ENCODE assay signal across 10 mouse cellular contexts in the genomic region with DNA sequence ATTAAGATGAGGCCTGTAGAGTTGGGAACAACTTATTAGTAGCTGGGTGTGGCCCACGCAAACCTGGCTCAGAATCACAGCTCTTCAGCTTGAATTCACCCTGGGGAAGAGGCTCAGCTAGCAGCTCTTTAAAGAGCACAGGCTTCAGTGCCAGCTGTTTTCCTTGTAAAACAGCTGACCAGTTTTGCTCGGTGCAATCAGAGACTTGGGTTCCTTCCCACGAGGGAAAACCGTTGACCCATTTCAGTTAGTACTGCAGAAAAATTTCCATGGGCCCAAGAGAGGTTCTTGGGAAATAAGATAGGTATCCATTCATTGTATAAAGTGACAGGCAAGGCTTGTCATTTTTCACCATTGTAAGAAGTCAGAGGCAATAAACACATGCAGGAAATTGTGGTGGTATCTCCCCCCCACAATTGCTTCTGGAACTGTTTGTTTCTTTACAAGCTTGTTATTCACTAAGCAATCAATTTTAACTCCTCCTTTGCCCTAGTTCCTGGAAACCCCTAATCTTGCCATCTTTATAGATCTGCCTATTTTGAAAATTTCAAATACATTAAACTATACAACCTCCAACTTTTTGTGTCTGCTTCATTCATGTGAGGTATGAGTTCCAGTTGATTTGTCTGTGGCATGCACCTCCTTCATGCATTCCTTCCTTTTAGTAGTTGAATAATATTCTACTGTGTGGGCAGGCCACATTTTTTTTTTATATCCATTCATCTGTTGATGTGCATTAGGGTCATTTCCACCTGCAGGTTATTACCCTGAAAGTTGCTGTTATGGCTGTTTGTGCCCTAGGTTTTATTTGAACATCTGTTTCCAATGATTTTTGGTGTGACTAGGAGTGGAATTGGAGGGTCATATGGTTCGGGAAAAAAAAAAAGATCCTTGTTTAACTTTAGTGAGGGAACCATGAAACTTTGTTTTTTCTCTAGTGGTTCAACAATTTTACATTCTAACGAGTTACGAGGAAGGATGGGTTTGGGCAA.
DNase-seq lines count a peak whose midpoint lies in the region; ATAC-seq and TF ChIP-seq lines count a peak whose summit lies in the region.
"Had no signal": no experiment of that assay in that cellular context is flagged by ENCODE, and none has a peak within 500 bp of the region (broad histone marks: within the 10 kb centered on the region; RNA-seq: fewer than 3 reads in every experiment).

No protein-coding gene starts in this region.

- no peak for DNase-seq in frontal cortex, postnatal 10 days (ENCODE audit: low spot score in 2 of 2)
- peak; percentile 51 for DNase-seq in CD4-positive, CD25-positive, alpha-beta regulatory T cell, adult 2 months (ENCODE audit: low read depth, low spot score)
- peak; percentile 58 for DNase-seq in gastrocnemius, postnatal 14 days
- DNase-seq in limb, embryonic 14.5 days (ENCODE audit: low spot score), result peak; percentile 68
- no peak for DNase-seq in hindbrain, embryonic 14.5 days (ENCODE audit: low spot score)
- DNase-seq in right cerebral cortex, adult 2 months (ENCODE audit: low spot score in 2 of 2), result no peak
- no peak for DNase-seq in right cerebral cortex, postnatal 36 days (ENCODE audit: low spot score in 2 of 2)

- H3K9ac ChIP-seq in limb, embryonic 14.5 days (ENCODE audit: low read depth, low read length, severe bottlenecking), result no peak overlapping the region
- H3K9ac ChIP-seq in hindbrain, embryonic 14.5 days, result no peak overlapping the region
- H3K9ac ChIP-seq: liver, embryonic 14.5 days had no signal

- no peaks in the 10 kb centered on the region for H3K27me3 ChIP-seq in limb, embryonic 14.5 days (ENCODE audit: control insufficient read depth, insufficient read depth, low read length)
- no peaks in the 10 kb centered on the region for H3K27me3 ChIP-seq in hindbrain, embryonic 14.5 days (ENCODE audit: control insufficient read depth, insufficient read depth, low read length)

- H3K27ac ChIP-seq in limb, embryonic 14.5 days (replicated peaks; ENCODE audit: low read depth, low read length), result no peak overlapping the region
- no peak overlapping the region for H3K27ac ChIP-seq in hindbrain, embryonic 14.5 days
- H3K27ac ChIP-seq: liver, embryonic 14.5 days had no signal

- H3K9me3 ChIP-seq in limb, embryonic 14.5 days (ENCODE audit: control insufficient read depth, low read length), result no peaks in the 10 kb centered on the region
- H3K9me3 ChIP-seq in hindbrain, embryonic 14.5 days (ENCODE audit: control insufficient read depth, low read length), result no peaks in the 10 kb centered on the region

- no peak overlapping the region for H3K4me2 ChIP-seq in limb, embryonic 14.5 days (replicated peaks; ENCODE audit: low read depth, low read length, severe bottlenecking)
- H3K4me2 ChIP-seq in hindbrain, embryonic 14.5 days (replicated peaks), result no peak overlapping the region

- WGBS in limb, embryonic 14.5 days, result 20% methylated on average over 7 of the region's 7 CpGs
- WGBS in hindbrain, embryonic 14.5 days, result 79% methylated on average over 7 of the region's 7 CpGs

- ATAC-seq in frontal cortex, adult (ENCODE audit: low TSS enrichment), result peak; percentile 72
- ATAC-seq in limb, embryonic 14.5 days (ENCODE audit: low FRiP score, low read depth), result no peak; the same call in 1 of the 2 replicates
- ATAC-seq in hindbrain, embryonic 14.5 days (ENCODE audit: low FRiP score), result no peak

- peaks cover 13% of the 10 kb centered on the region for H3K4me1 ChIP-seq in limb, embryonic 14.5 days (ENCODE audit: control insufficient read depth, insufficient read depth, low read length)
- 0 out of 2 replicates have a peak, but pooled peaks cover 2% of the 10 kb centered on the region for H3K4me1 ChIP-seq in hindbrain, embryonic 14.5 days (replicated peaks; ENCODE audit: control insufficient read depth, insufficient read depth, low read length)

- H3K36me3 ChIP-seq in limb, embryonic 14.5 days (ENCODE audit: control insufficient read depth, insufficient read depth, low read length), result no peaks in the 10 kb centered on the region
- no peaks in the 10 kb centered on the region for H3K36me3 ChIP-seq in hindbrain, embryonic 14.5 days (replicated peaks; ENCODE audit: control insufficient read depth, insufficient read depth)

- TF ChIP-seq POLR2A in limb, embryonic 14.5 days (IDR thresholded peaks at IDR 0.05; ENCODE audit: borderline replicate concordance, extremely low read depth, insufficient read depth, insufficient read length), result no peak

- intact Hi-C loops in gastrocnemius, postnatal 14 days (cut with DNase I; ENCODE audit: low total_unique reads), result no loop called here

- no peak overlapping the region for H3K4me3 ChIP-seq in limb, embryonic 14.5 days (replicated peaks; ENCODE audit: low read length)
- H3K4me3 ChIP-seq in hindbrain, embryonic 14.5 days (replicated peaks; ENCODE audit: low read length), result no peak overlapping the region
- H3K4me3 ChIP-seq: erythroblast, embryonic 14.5 days had no signal

Comparison
In these comparisons a context has a peak if more than half of its experiments do, and no peak if none do; other contexts are left out.
1. DNase-seq: peak in CD4-positive, CD25-positive, alpha-beta regulatory T cell, adult 2 months (single experiment), gastrocnemius, postnatal 14 days (single experiment) and limb, embryonic 14.5 days (single experiment); none in frontal cortex, postnatal 10 days (0 of 2), hindbrain, embryonic 14.5 days (single experiment), right cerebral cortex, adult 2 months (0 of 2) and right cerebral cortex, postnatal 36 days (0 of 2).